8 mouse cellular contexts compared by ENCODE assay signal in the genomic region with DNA sequence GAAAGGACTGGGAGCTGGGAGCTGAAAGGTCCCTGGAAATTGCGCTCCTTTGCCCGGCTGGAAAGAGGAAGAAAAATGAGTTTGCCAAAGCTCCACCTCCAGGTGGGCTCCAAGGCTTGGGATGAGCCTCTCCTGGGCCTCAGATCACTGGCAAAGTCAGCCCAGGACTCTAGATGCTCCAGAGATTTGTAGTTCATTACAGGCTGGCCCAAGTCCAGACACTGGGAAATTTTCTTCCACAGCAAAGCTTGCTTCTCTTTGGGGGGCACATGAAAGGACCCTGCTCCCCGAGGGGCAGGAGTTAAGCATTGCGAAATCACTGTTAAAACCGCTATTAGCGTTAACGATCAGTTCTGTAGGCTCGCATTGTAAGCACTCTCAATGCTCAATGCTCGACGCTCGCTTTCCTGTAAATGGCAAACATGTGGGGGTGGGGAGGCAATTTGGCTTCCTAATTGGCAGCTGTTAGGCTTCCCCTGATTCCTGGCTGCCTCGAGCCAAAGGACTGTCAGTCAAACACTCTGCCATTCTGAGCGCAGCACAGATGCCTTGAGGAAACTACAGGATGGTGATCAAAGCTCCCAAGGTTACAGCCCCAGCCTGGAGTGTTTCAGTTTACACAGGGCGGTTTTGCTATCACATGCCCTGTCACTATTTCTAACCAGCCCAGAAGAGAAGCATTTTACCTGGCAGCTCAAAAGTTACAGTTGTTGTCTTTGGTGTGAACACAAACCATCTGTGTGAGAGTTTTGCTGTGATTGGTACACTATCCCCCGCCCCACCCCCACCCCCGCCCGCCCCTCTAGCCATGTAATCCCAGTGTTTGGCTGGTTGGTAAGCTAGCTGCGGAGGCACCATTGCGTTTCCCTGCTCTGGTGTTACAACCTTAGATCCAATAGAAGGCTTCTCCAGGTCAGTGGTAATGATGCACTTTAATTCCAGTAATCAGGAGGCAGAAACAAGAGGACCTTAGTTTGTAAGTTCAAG. TPM values are rescaled to one million over a fixed set of nuclear protein-coding genes. Genes with fewer than 3 reads are reported as not detected.
A peak's percentile ranks its signal among the peaks of the same experiment; 100 is the strongest.
DNase-seq lines count a peak whose midpoint lies in the region; ATAC-seq and TF ChIP-seq lines count a peak whose summit lies in the region.

No protein-coding gene starts in this region.

- no peak for TF ChIP-seq CTCF in liver, embryonic 14.5 days (IDR thresholded peaks at IDR 0.05; ENCODE audit: low read depth)

- peak overlapping the region; percentile 65 for H3K9ac ChIP-seq in forebrain, embryonic 14.5 days (ENCODE audit: low read length)
- H3K9ac ChIP-seq in intestine, embryonic 14.5 days (ENCODE audit: low read length), result no peak overlapping the region
- H3K9ac ChIP-seq in liver, embryonic 14.5 days (replicated peaks), result peak overlapping the region; percentile 11; the same call in 1 of the 2 replicates

- peaks cover 12% of the 10 kb centered on the region for H3K4me1 ChIP-seq in forebrain, embryonic 14.5 days (ENCODE audit: control insufficient read depth, insufficient read depth, low read length)
- H3K4me1 ChIP-seq in intestine, embryonic 14.5 days (replicated peaks; ENCODE audit: control insufficient read depth, insufficient read depth, low read length), result peaks cover 14% of the 10 kb centered on the region
- H3K4me1 ChIP-seq in liver, embryonic 14.5 days (replicated peaks; ENCODE audit: control insufficient read depth in 2 of 2, insufficient read depth in 2 of 2, low read length in 1 of 2), result peaks cover 2 to 9% of the 10 kb centered on the region in 2 experiments; a peak in 3 of 4 replicates

- no peaks in the 10 kb centered on the region for H3K36me3 ChIP-seq in forebrain, embryonic 14.5 days (ENCODE audit: control insufficient read depth, insufficient read depth, low read length)
- H3K36me3 ChIP-seq in intestine, embryonic 14.5 days (ENCODE audit: control insufficient read depth, insufficient read depth, low read length), result no peaks in the 10 kb centered on the region
- no peaks in the 10 kb centered on the region for H3K36me3 ChIP-seq in liver, embryonic 14.5 days (replicated peaks; ENCODE audit: control insufficient read depth, insufficient read depth, low read depth)

- 0 out of 2 replicates have a peak, but pooled peaks cover 5% of the 10 kb centered on the region for H3K27me3 ChIP-seq in forebrain, embryonic 14.5 days (replicated peaks; ENCODE audit: control insufficient read depth, insufficient read depth, low read length)
- peaks cover 29% of the 10 kb centered on the region for H3K27me3 ChIP-seq in intestine, embryonic 14.5 days (replicated peaks; ENCODE audit: control insufficient read depth, insufficient read depth, low read length)
- H3K27me3 ChIP-seq in liver, embryonic 14.5 days (ENCODE audit: control insufficient read depth, insufficient read depth, low read length), result peaks cover 22% of the 10 kb centered on the region

- DNase-seq in CD4-positive helper T cell, adult 2 months (ENCODE audit: low read depth, low spot score), result peak; percentile 11
- peak; percentile 76 for DNase-seq in Muller cell, postnatal 12 days (ENCODE audit: inconsistent ontology term)
- DNase-seq in forebrain, embryonic 14.5 days (ENCODE audit: low spot score), result peak; percentile 98
- peak; percentile 64 for DNase-seq in intestine, embryonic 14.5 days (ENCODE audit: low spot score)
- DNase-seq in liver, embryonic 14.5 days (ENCODE audit: low read depth in 3 of 3, low spot score in 3 of 3), result no peak
- DNase-seq in naive thymus-derived CD4-positive, alpha-beta T cell, adult 2 months (ENCODE audit: low read depth), result peak; percentile 39
- no peak for DNase-seq in ovary, postnatal 14 days (ENCODE audit: low spot score)
- no peak for DNase-seq in ovary, postnatal 36 days (ENCODE audit: low spot score)

- no peaks in the 10 kb centered on the region for H3K9me3 ChIP-seq in forebrain, embryonic 14.5 days (replicated peaks; ENCODE audit: control insufficient read depth, low read length)
- H3K9me3 ChIP-seq in intestine, embryonic 14.5 days (ENCODE audit: control insufficient read depth, low read length), result no peaks in the 10 kb centered on the region
- H3K9me3 ChIP-seq in liver, embryonic 14.5 days (ENCODE audit: control insufficient read depth, low read length), result no peaks in the 10 kb centered on the region

- 3% methylated on average over 19 of the region's 19 CpGs for WGBS in forebrain, embryonic 14.5 days
- 13% methylated on average over 19 of the region's 19 CpGs for WGBS in intestine, embryonic 14.5 days
- 17% methylated on average over 19 of the region's 19 CpGs for WGBS in liver, embryonic 14.5 days (ENCODE audit: insufficient replicate concordance)

- peak overlapping the region; percentile 52 for H3K4me3 ChIP-seq in forebrain, embryonic 14.5 days (ENCODE audit: low read depth, low read length)
- H3K4me3 ChIP-seq in intestine, embryonic 14.5 days (ENCODE audit: low read depth, low read length), result peak overlapping the region; percentile 57
- peak overlapping the region; percentile 58 to 62; a peak in 3 of 4 replicates for H3K4me3 ChIP-seq in liver, embryonic 14.5 days (ENCODE audit: insufficient read depth in 1 of 2, low read depth in 2 of 2, low read length in 2 of 2)

- no peak for TF ChIP-seq EP300 in liver, embryonic 14.5 days (IDR thresholded peaks at IDR 0.05; ENCODE audit: low read depth)

- peak overlapping the region; percentile 99 for H3K4me2 ChIP-seq in forebrain, embryonic 14.5 days (ENCODE audit: low read length)
- peak overlapping the region; percentile 99 for H3K4me2 ChIP-seq in intestine, embryonic 14.5 days (ENCODE audit: low read length)
- peak overlapping the region; percentile 87 for H3K4me2 ChIP-seq in liver, embryonic 14.5 days (ENCODE audit: low read depth)

- peak overlapping the region; percentile 70 for H3K27ac ChIP-seq in forebrain, embryonic 14.5 days (ENCODE audit: low read depth, low read length)
- no peak overlapping the region for H3K27ac ChIP-seq in intestine, embryonic 14.5 days (ENCODE audit: low read depth)
- no peak overlapping the region for H3K27ac ChIP-seq in liver, embryonic 14.5 days

- peak; percentile 95 for ATAC-seq in forebrain, embryonic 14.5 days
- ATAC-seq in intestine, embryonic 14.5 days (replicated peaks; ENCODE audit: low FRiP score, low TSS enrichment, low read depth), result peak; percentile 52
- ATAC-seq in liver, embryonic 14.5 days (ENCODE audit: insufficient read depth), result no peak

RNA-seq across cellular contexts. Expression of a gene that starts 0.8 kb away (rescaled TPM):
- polyA plus RNA-seq in forebrain, embryonic 14.5 days (2014; fragmentation: Nextera tagmentation; extraction: Ambion mirVana), result 6.6 and 7.8 TPM in 2 replicates
- 1.7 and 2.7 TPM in 2 replicates for polyA plus RNA-seq in intestine, embryonic 14.5 days (2014; fragmentation: Nextera tagmentation; extraction: Ambion mirVana)
- 5.9 and 7.4 TPM in 2 replicates for polyA plus RNA-seq in liver, embryonic 14.5 days (2012; rRNA removed)
- 16.4 and 25.9 TPM in 2 replicates for polyA plus RNA-seq in liver, embryonic 14.5 days (2014; fragmentation: Nextera tagmentation; extraction: Ambion mirVana)

Comparison
In these comparisons a context has a peak if more than half of its experiments do, and no peak if none do; other contexts are left out.
1. DNase-seq: peak in CD4-positive helper T cell, adult 2 months (single experiment), Muller cell, postnatal 12 days (single experiment), forebrain, embryonic 14.5 days (single experiment), intestine, embryonic 14.5 days (single experiment) and naive thymus-derived CD4-positive, alpha-beta T cell, adult 2 months (single experiment); none in liver, embryonic 14.5 days (0 of 3), ovary, postnatal 14 days (single experiment) and ovary, postnatal 36 days (single experiment).
2. Peak in every context shown above with its lines, with median percentiles within 50 percentile points of each other: H3K4me2 ChIP-seq and H3K4me3 ChIP-seq.